Mouse (Mus musculus) myocyte (in vitro differentiated cells): Measurements from ENCODE around the gene Rbm34. TPM values are rescaled to one million over a fixed set of nuclear protein-coding genes. Genes with fewer than 3 reads are reported as not detected.
A peak's percentile ranks its signal among the peaks of the same experiment; 100 is the strongest.

ENCODE experiments used
- H3K27me3 ChIP-seq: one replicate; pipeline ENCODE4 v1.6.1; 2011; ENCODE audit not compliant: control insufficient read depth, insufficient read depth, insufficient read length
- H3K36me3 ChIP-seq: one replicate; pipeline ENCODE4 v1.6.1; 2011; ENCODE audit not compliant: control insufficient read depth, insufficient read depth
- H3K4me2 ChIP-seq: one replicate; pipeline ENCODE4 v1.6.1; 2011; ENCODE audit warnings: low read depth, control low read depth
- H3K4me3 ChIP-seq: one replicate; pipeline ENCODE4 v1.5.1; 2011; ENCODE audit warnings: mild to moderate bottlenecking, control low read depth, moderate library complexity
- H3K79me2 ChIP-seq: one replicate; pipeline ENCODE4 v1.6.1; 2011; ENCODE audit not compliant: control insufficient read depth, insufficient read depth
- H3ac ChIP-seq: one replicate; pipeline ENCODE4 v1.6.1; 2011; ENCODE audit not compliant: control insufficient read depth, insufficient read length
- CEBPB ChIP-seq: IDR thresholded peaks from 2 replicates; pipeline ENCODE4 v1.6.1; 2011; ENCODE audit warnings: mild to moderate bottlenecking, moderate library complexity; ENCODE audit not compliant: poor library complexity, insufficient read depth, severe bottlenecking
- E2F4 ChIP-seq: IDR thresholded peaks from one replicate; pipeline ENCODE4 v1.6.1; 2011; ENCODE audit warnings: mild to moderate bottlenecking, control low read depth, moderate library complexity; ENCODE audit not compliant: insufficient read depth
- MAX ChIP-seq: IDR thresholded peaks from one replicate; pipeline ENCODE4 v1.6.1; 2011; ENCODE audit warnings: low read depth, mild to moderate bottlenecking, control low read depth
- MYOD1 ChIP-seq, 3 experiments: IDR thresholded peaks; one replicate each; pipeline ENCODE4 v1.6.1; 2011; ENCODE audit warnings: control low read depth in 2 of 3, low read depth in 2 of 3, mild to moderate bottlenecking in 2 of 3, moderate library complexity in 1 of 3; ENCODE audit not compliant: insufficient read length in 2 of 3, control insufficient read depth in 1 of 3
- MYOG ChIP-seq, 3 experiments: IDR thresholded peaks; one replicate each; pipeline ENCODE4 v1.6.1; 2011; ENCODE audit warnings: control low read depth in 2 of 3, low read depth in 2 of 3, mild to moderate bottlenecking in 2 of 3; ENCODE audit not compliant: insufficient read length in 2 of 3, control insufficient read depth in 1 of 3, insufficient read depth in 1 of 3
- POLR2A ChIP-seq: IDR thresholded peaks from one replicate; pipeline ENCODE4 v1.6.1; 2011; ENCODE audit warnings: low read depth, mild to moderate bottlenecking, control low read depth, moderate library complexity; ENCODE audit not compliant: insufficient read length
- POLR2AphosphoS2 ChIP-seq: IDR thresholded peaks from one replicate; pipeline ENCODE4 v1.6.1; 2011; ENCODE audit warnings: low read depth, control low read depth; ENCODE audit not compliant: insufficient read length
- REST ChIP-seq: IDR thresholded peaks from one replicate; pipeline ENCODE4 v1.6.1; 2011; ENCODE audit warnings: mild to moderate bottlenecking, control low read depth, moderate library complexity; ENCODE audit not compliant: insufficient read depth, insufficient read length
- SRF ChIP-seq: IDR thresholded peaks from one replicate; pipeline ENCODE4 v1.6.1; 2011; ENCODE audit warnings: low read depth; ENCODE audit not compliant: control insufficient read depth, insufficient read length
- TCF12 ChIP-seq: IDR thresholded peaks from one replicate; pipeline ENCODE4 v1.6.1; 2011; ENCODE audit warnings: mild to moderate bottlenecking, control low read depth; ENCODE audit not compliant: poor library complexity, insufficient read depth, severe bottlenecking
- TCF3 ChIP-seq: IDR thresholded peaks from one replicate; pipeline ENCODE4 v1.6.1; 2011; ENCODE audit warnings: low read depth, control low read depth; ENCODE audit not compliant: insufficient read length
- USF1 ChIP-seq: IDR thresholded peaks from one replicate; pipeline ENCODE4 v1.6.1; 2011; ENCODE audit warnings: low read depth, mild to moderate bottlenecking, control low read depth, moderate library complexity
- polyA plus RNA-seq: library from polyadenylated mRNA; unstranded; fragments of >200 nt; fragmentation: generic; extraction: Trizol; gene quantifications from one replicate; pipeline ENCODE4 v1.2.1, GENCODE M21; 2012; ENCODE audit warnings: missing spikeins

Gene Rbm34
- polyA plus RNA-seq, 1 experiment: 4.9 TPM

DNA sequence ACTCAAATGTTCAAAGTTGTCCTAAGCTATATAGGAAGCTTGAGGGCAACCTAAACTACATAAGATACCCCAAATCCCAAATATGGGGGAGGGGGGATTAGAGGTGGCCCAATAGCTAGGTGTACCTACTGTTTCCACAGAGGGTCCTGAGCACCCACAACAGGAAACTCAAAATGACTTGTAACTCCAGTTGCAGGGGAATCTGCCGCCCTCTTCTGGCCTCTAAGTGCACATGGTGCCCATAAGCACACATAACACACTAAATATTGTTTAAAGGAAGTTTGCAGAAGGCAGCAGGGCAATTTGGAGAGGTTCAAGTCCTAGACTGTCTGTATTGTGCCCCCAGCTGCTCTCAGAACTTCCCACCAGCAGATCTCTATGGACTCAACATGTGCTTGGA, 43.8 kb downstream of the Rbm34 start:
- no peak overlapping the region for H3K4me3 ChIP-seq
- no peak overlapping the region for H3ac ChIP-seq
- no peaks in the 10 kb centered on the region for H3K27me3 ChIP-seq
- H3K79me2 ChIP-seq: no peaks in the 10 kb centered on the region
- TF ChIP-seq TCF3: no peak
- no peak for TF ChIP-seq REST
- no peak for TF ChIP-seq MYOD1 (IDR thresholded peaks at IDR 0.05; ENCODE audit: control insufficient read depth in 1 of 3, insufficient read length in 2 of 3, low read depth in 2 of 3)
- no peak for TF ChIP-seq MAX
- TF ChIP-seq CEBPB: no peak
- TF ChIP-seq POLR2A: no peak
- H3K4me2 ChIP-seq: no peak overlapping the region
- peaks cover 20% of the 10 kb centered on the region for H3K36me3 ChIP-seq

DNA sequence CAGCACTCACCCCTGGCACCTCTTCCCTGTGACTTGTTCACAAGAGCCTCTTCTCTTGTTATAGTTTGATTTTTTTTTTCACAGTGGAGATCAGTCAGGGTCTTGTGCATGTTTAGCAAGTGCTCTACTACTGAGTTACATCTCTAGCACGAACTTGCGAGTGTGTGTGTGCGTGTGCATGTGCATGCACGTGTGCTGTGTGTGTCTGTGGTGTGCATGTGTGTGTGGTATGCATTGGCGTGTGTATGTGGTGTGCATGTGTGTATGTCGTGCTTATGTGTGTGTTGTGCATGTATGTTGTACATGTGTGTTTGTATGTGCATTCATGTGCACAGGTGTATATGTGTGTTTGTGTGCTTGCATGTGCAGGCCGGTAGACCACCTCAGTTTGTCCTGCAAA, 47.9 kb downstream of the Rbm34 start:
- TF ChIP-seq CEBPB (no peak), REST (no peak), SRF (no peak), MYOD1 (IDR thresholded peaks at IDR 0.05; ENCODE audit: control insufficient read depth in 1 of 3, insufficient read length in 2 of 3, low read depth in 2 of 3) (no peak), POLR2A (peak; percentile 29), USF1 (no peak), MAX (no peak), E2F4 (no peak), POLR2AphosphoS2 (peak; percentile 85), TCF3 (no peak), MYOG (IDR thresholded peaks at IDR 0.05; ENCODE audit: control insufficient read depth in 1 of 3, insufficient read depth in 1 of 3, insufficient read length in 2 of 3, low read depth in 2 of 3) (no peak), TCF12 (no peak)
- H3K4me3 ChIP-seq: no peak overlapping the region

DNA sequence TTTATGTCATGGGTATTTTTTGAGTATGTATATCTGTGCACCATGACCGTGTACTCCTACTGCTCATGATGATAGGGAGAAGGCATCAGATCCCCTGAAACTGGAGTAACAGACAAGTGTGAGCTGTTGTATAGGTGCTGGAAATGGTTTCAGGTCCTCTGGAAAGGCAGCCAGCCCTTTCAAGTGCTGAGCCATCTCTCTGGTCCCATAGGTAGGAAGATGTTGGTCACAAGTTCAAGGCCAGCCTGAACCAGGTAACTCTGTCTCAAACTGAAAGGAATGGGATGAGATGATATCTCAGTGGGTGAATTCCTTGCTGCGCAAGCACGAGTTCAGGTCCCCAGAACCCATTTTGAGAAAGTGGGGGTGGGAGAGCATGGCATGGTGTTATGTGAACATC, 49.4 kb downstream of the Rbm34 start:
- Histone ChIP-seq H3K4me3 (no peak overlapping the region), H3K4me2 (no peak overlapping the region), H3K27me3 (no peaks in the 10 kb centered on the region), H3K36me3 (peaks cover 7% of the 10 kb centered on the region), H3K79me2 (no peaks in the 10 kb centered on the region), H3ac (no peak overlapping the region)
- no peak for TF ChIP-seq TCF12
- TF ChIP-seq CEBPB: no peak
- TF ChIP-seq MYOD1 (IDR thresholded peaks at IDR 0.05; ENCODE audit: control insufficient read depth in 1 of 3, insufficient read length in 2 of 3, low read depth in 2 of 3): no peak
- TF ChIP-seq MAX: no peak
- no peak for TF ChIP-seq USF1
- no peak for TF ChIP-seq POLR2A
- TF ChIP-seq MYOG (IDR thresholded peaks at IDR 0.05; ENCODE audit: control insufficient read depth in 1 of 3, insufficient read depth in 1 of 3, insufficient read length in 2 of 3, low read depth in 2 of 3): no peak
- TF ChIP-seq REST: no peak

More for the DNA sequence above, 47.9 kb downstream of the Rbm34 start:
- Histone ChIP-seq H3K27me3 (no peaks in the 10 kb centered on the region), H3K79me2 (no peaks in the 10 kb centered on the region), H3K36me3 (peaks cover 10% of the 10 kb centered on the region), H3K4me2 (no peak overlapping the region), H3ac (no peak overlapping the region)

DNA sequence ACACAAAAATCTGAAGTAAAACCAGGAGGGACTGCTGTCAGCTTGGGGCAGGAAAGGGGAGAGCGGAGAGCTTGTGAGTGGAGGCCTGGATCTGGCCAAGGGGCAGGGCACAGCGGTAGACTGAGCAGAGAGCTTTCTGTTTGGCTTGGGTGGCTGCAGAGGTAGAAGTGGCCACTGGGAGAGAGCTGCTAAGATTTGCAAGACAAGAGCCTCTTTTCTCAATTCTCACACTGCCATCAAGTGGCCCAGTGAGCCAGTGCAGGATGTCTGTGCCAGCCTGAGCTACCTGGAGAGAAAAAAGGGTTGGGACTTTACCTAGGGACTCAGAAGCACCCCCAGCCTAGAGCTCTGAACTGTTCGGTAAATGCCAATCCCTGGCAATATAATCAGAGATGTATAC, 50.0 kb downstream of the Rbm34 start:
- Histone ChIP-seq H3K36me3 (peaks cover 2% of the 10 kb centered on the region), H3K4me2 (peak overlapping the region; percentile 22), H3ac (no peak overlapping the region), H3K79me2 (no peaks in the 10 kb centered on the region), H3K27me3 (no peaks in the 10 kb centered on the region), H3K4me3 (no peak overlapping the region)
- no peak for TF ChIP-seq TCF3
- TF ChIP-seq MAX: no peak

DNA sequence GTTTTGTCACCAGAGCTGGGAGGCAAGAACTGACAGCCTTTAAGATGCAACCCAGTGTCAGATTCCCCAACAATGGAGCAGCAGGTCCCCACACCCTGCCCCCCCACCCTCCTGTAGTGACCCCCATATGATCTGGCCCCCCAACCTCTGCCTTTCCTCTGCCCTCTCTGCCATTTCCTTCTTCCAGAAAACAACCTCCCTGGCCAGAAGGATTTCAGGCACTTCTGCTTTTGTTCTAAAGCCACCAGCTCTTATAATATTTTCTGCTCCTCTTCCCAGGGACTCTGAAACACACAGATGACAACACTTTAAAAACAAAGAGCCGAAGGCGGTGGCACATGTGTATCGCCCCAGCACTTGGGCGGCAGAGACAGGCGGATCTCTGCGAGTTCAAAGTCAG, 50.5 kb downstream of the Rbm34 start:
- H3K4me2 ChIP-seq: peak overlapping the region; percentile 22
- no peaks in the 10 kb centered on the region for H3K36me3 ChIP-seq
- no peak overlapping the region for H3ac ChIP-seq
- no peaks in the 10 kb centered on the region for H3K79me2 ChIP-seq
- no peak overlapping the region for H3K4me3 ChIP-seq
- no peaks in the 10 kb centered on the region for H3K27me3 ChIP-seq
- no peak for TF ChIP-seq USF1
- TF ChIP-seq MYOG (IDR thresholded peaks at IDR 0.05; ENCODE audit: control insufficient read depth in 1 of 3, insufficient read depth in 1 of 3, insufficient read length in 2 of 3, low read depth in 2 of 3): no peak
- no peak for TF ChIP-seq MAX
- TF ChIP-seq POLR2AphosphoS2: no peak
- no peak for TF ChIP-seq TCF3
- no peak for TF ChIP-seq CEBPB
- no peak for TF ChIP-seq MYOD1 (IDR thresholded peaks at IDR 0.05; ENCODE audit: control insufficient read depth in 1 of 3, insufficient read length in 2 of 3, low read depth in 2 of 3)
- TF ChIP-seq E2F4: no peak
- TF ChIP-seq POLR2A: no peak
- no peak for TF ChIP-seq SRF
- no peak for TF ChIP-seq TCF12
- TF ChIP-seq REST: no peak
